Mouse (Mus musculus) kidney, postnatal 0 days (tissue): ENCODE results near the gene Ddah1. TPM values are rescaled to one million over a fixed set of nuclear protein-coding genes. Genes with fewer than 3 reads are reported as not detected.

ENCODE experiments used
- ATAC-seq: fragments of 200-750 bp; cut with Nextera tagmentation; replicated peaks from 2 replicates; pipeline ENCODE4 v1.8.0; 2017; ENCODE audit warnings: low read depth, moderate number of reproducible peaks, moderate TSS enrichment, moderate library complexity; ENCODE audit not compliant: low FRiP score
- DNase-seq: peaks from one replicate; pipeline ENCODE4 v3.0.0-alpha.2; 2016; ENCODE audit warnings: low spot score
- H3K27ac ChIP-seq: fragments of 300-500 bp; sonication (generic); 2 replicates; pipeline ENCODE4 v1.5.1; 2014; ENCODE audit warnings: mild to moderate bottlenecking
- H3K27me3 ChIP-seq: fragments of 300-500 bp; sonication (generic); 2 replicates; pipeline ENCODE4 v1.6.1; 2014; ENCODE audit warnings: low read length, mixed read lengths; ENCODE audit not compliant: insufficient read depth
- H3K36me3 ChIP-seq: fragments of 300-500 bp; sonication (generic); 2 replicates; pipeline ENCODE4 v1.6.1; 2014; ENCODE audit warnings: low read length, mixed read lengths; ENCODE audit not compliant: insufficient read depth
- H3K4me1 ChIP-seq: fragments of 300-500 bp; sonication (generic); replicated peaks from 2 replicates; pipeline ENCODE4 v1.6.1; 2014; ENCODE audit warnings: antibody characterized with exemption, low read length, mixed read lengths; ENCODE audit not compliant: insufficient read depth
- H3K4me2 ChIP-seq: fragments of 300-500 bp; sonication (generic); 2 replicates; pipeline ENCODE4 v1.6.1; 2014; ENCODE audit warnings: mild to moderate bottlenecking, low read length, moderate library complexity, mixed read lengths
- H3K4me3 ChIP-seq: fragments of 300-500 bp; sonication (generic); replicated peaks from 2 replicates; pipeline ENCODE4 v1.5.1; 2014; ENCODE audit warnings: low read depth, low read length
- H3K9ac ChIP-seq: fragments of 300-500 bp; sonication (generic); 2 replicates; pipeline ENCODE4 v1.6.1; 2014; ENCODE audit warnings: low read depth, low read length
- H3K9me3 ChIP-seq: fragments of 300-500 bp; sonication (generic); replicated peaks from 2 replicates; pipeline ENCODE4 v1.6.1; 2016; ENCODE audit warnings: low read length, inconsistent platforms, mixed read lengths
- CTCF ChIP-seq: IDR thresholded peaks from 2 replicates; pipeline ENCODE4 v1.5.1; 2016; ENCODE audit warnings: antibody characterized with exemption, low read depth, mild to moderate bottlenecking, moderate library complexity
- WGBS: fragments of 180-500 bp; shearing (Covaris S2); extraction: QIAGEN DNeasy Blood & Tissue Kit; methylation state at CpG from one replicate; pipeline ENCODE4 v1.1.7; 2014; 5-methylcytosine and 5-hydroxymethylcytosine counted together
- polyA plus RNA-seq: library from polyadenylated mRNA; unstranded; fragments of >200 nt; fragmentation: Nextera tagmentation; extraction: Ambion mirVana; gene quantifications from 2 replicates; pipeline ENCODE4 v1.2.1, GENCODE M21; 2015

Gene Ddah1
- polyA plus RNA-seq, 1 experiment from 2014 or later: 108 TPM

DNA sequence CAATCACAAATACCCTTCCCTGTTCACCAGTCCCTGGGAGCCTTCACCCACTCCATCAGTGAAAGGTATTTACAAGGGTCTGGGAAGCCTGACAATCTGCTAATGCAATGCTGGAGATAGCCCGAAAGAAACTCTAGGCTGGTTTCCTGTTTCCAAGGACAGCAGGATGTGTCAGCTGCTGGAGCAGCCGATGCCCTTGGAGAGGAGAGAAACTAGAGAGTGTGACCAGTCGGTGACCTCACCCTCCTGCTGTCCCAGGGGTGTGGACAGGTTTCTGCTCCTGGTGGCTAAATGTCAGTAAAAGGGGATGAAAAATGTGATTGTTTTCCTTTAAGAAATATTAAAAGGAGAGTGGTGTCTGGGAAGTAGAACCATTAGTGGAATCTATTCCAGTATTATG lies 28.4 kb upstream of the Ddah1 start:
- peaks cover 11% of the 10 kb centered on the region; the same call in 1 of the 2 replicates for H3K4me1 ChIP-seq
- no peak overlapping the region for H3K4me3 ChIP-seq
- TF ChIP-seq CTCF: no peak
- no peak for ATAC-seq
- no peaks in the 10 kb centered on the region for H3K36me3 ChIP-seq
- DNase-seq: peak; percentile 47
- H3K9ac ChIP-seq: no peak overlapping the region
- H3K9me3 ChIP-seq: no peaks in the 10 kb centered on the region
- no peak overlapping the region for H3K4me2 ChIP-seq
- WGBS: 14% methylated on average over 3 of the region's 3 CpGs
- no peaks in the 10 kb centered on the region for H3K27me3 ChIP-seq
- no peak overlapping the region for H3K27ac ChIP-seq

DNA sequence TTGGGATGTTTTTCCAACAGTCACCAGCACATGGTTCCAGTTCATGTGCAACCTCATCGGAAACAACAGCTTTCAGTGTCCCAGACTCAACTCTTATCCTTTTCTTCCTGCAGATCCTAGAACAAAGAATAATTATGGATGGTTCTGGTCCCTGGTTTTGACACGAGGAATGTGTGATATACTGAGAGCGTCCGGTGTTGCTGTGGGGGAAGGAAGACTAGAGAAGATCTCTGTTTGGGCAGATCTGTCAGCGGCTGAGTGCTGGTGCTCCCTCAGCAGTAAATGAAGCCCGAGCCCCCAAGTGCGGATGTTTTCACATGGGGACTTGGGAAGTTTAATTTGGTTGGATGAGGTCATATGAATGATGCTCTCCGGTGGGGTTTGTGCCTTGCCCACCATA lies 23.6 kb upstream of the Ddah1 start:
- TF ChIP-seq CTCF: no peak
- ATAC-seq: no peak

DNA sequence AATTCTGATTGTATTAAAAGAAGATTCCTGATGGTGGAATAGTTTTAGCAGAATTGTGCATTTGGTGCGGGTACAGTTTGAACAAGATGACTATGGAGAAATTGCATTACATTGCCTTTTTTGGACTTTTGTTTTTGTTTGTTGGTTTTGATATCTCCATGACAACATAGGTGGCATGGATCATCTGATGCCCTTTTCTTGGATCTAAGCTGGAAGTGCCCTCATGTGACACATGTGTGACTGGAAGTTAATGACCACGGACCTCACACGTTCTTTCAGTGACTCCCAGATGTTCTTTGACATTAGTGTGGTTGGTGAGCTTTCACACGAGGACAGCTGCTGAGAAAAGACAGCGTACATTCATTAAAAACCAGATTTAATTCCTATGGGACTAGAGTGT lies 21.9 kb upstream of the Ddah1 start:
- TF ChIP-seq CTCF: no peak
- ATAC-seq (no peak), DNase-seq (no peak)
- no peaks in the 10 kb centered on the region for H3K36me3 ChIP-seq
- H3K27ac ChIP-seq: no peak overlapping the region
- H3K27me3 ChIP-seq: no peaks in the 10 kb centered on the region
- no peak overlapping the region for H3K9ac ChIP-seq
- no peak overlapping the region for H3K4me2 ChIP-seq
- 0 out of 2 replicates have a peak, but pooled peaks cover 5% of the 10 kb centered on the region for H3K4me1 ChIP-seq
- H3K9me3 ChIP-seq: no peaks in the 10 kb centered on the region
- no peak overlapping the region for H3K4me3 ChIP-seq
- WGBS: 71% methylated on average over 5 of the region's 5 CpGs

More for the DNA sequence above, 23.6 kb upstream of the Ddah1 start:
- WGBS: 60% methylated on average over 8 of the region's 8 CpGs
- Histone ChIP-seq H3K4me2 (no peak overlapping the region), H3K9me3 (no peaks in the 10 kb centered on the region), H3K4me1 (peaks cover 8% of the 10 kb centered on the region; the same call in 1 of the 2 replicates), H3K27me3 (no peaks in the 10 kb centered on the region), H3K4me3 (no peak overlapping the region), H3K36me3 (no peaks in the 10 kb centered on the region), H3K9ac (no peak overlapping the region), H3K27ac (no peak overlapping the region)
- peak; percentile 44 for DNase-seq

DNA sequence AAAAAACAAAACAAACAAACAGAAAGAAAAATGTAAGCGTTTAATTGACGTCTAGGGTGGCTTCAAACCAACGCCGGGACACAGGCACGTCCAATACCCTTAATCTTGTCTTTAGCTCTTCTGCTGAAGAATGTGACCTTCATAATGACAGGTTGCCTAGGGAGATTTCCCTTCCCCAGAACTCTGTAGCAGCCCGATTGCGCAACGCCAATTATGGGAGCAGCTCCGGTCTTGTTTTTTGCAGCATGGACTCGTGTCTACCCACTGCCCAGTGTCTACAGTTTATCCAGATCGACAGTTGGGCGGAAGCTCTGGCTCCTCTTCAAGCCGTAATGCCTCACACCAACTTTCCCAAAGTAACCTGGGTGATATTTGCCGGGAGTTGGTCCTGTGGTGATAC lies 19.8 kb upstream of the Ddah1 start:
- no peak overlapping the region for H3K9ac ChIP-seq
- 0 out of 2 replicates have a peak, but pooled peaks cover 5% of the 10 kb centered on the region for H3K4me1 ChIP-seq
- H3K4me3 ChIP-seq: no peak overlapping the region
- no peaks in the 10 kb centered on the region for H3K27me3 ChIP-seq
- H3K4me2 ChIP-seq: no peak overlapping the region
- ATAC-seq: no peak
- no peak for TF ChIP-seq CTCF
- H3K9me3 ChIP-seq: no peaks in the 10 kb centered on the region
- WGBS: 91% methylated on average over 14 of the region's 14 CpGs
- no peaks in the 10 kb centered on the region for H3K36me3 ChIP-seq
- no peak overlapping the region for H3K27ac ChIP-seq
- DNase-seq: no peak

DNA sequence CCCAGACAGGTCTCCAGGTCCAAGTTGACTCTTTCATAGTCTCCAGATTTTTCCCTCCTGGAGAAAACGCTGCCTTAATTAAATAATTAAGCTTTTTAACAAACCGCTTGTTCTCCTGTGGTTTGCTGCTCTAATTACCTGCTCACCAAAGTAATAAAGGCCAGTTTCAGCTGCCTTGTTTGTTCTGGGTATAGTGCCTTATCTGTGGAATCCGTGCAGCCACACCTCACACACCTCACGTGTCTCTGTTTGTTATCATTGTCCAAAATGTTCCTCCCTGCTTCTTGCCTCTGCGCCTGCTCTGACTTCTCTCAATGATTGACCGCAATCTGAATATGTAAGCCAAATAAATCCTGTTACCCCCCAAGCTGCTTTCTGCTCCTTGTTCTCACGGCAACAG lies 18.6 kb upstream of the Ddah1 start:
- Histone ChIP-seq H3K4me3 (no peak overlapping the region), H3K9ac (no peak overlapping the region), H3K4me1 (0 out of 2 replicates have a peak, but pooled peaks cover 1% of the 10 kb centered on the region), H3K36me3 (no peaks in the 10 kb centered on the region), H3K4me2 (no peak overlapping the region), H3K27ac (no peak overlapping the region), H3K9me3 (no peaks in the 10 kb centered on the region), H3K27me3 (no peaks in the 10 kb centered on the region)
- no peak for TF ChIP-seq CTCF
- 53% methylated on average over 7 of the region's 7 CpGs for WGBS
- ATAC-seq: no peak
- DNase-seq: no peak

DNA sequence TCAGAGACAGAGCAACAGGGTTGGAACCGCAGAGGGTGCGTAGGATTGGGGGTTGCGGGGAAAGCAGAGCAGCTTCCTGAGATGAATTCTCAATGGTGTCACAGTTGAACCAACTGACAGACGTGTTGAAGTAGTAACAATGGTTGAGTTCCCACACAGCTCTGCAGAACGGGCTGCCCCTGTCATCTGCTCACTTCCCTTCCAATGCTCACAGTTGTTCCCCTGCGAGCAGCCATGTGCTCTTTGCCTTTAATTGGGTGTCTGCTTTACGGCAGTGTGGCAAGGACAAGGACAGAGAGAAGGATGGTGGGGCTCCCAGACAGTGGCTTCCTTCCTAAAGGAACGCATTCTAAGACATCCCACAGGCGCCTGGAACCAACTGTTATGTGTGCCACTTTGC lies 15.4 kb upstream of the Ddah1 start:
- no peaks in the 10 kb centered on the region for H3K27me3 ChIP-seq

DNA sequence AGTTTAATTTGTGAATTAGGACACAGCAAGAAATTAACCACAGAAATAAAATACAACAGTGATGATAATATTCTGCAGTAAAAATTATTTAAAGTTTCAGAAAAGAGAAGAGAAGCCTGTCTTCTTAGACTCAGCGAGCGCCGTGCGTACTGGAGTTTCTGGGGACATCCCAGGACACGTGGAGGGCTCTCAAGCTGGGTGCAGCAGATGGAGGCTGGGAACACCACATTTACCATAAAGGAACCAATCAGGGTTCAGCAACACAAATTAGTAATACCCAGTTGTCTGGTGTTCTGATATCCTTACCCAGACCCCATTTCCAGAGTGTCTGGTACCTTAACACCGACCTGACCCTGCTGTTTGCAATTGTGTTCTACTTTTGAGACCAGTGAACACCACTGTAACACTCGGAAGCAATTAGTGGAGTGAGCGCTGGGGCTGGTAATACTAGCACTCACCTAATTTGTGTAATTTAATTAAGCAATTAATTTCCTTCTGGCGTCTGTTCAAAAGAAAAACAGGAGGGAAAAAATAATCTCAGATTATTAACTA lies 14.9 kb upstream of the Ddah1 start:
- H3K36me3 ChIP-seq: no peaks in the 10 kb centered on the region
- no peak overlapping the region for H3K9ac ChIP-seq
- no peak overlapping the region for H3K4me3 ChIP-seq
- no peak overlapping the region for H3K27ac ChIP-seq
- 75% methylated on average over 9 of the region's 9 CpGs for WGBS
- H3K4me1 ChIP-seq: no peaks in the 10 kb centered on the region
- DNase-seq (no peak), ATAC-seq (no peak)
- H3K4me2 ChIP-seq: no peak overlapping the region
- H3K9me3 ChIP-seq: no peaks in the 10 kb centered on the region
- no peaks in the 10 kb centered on the region for H3K27me3 ChIP-seq
- TF ChIP-seq CTCF: no peak

More for the DNA sequence above, 15.4 kb upstream of the Ddah1 start:
- DNase-seq (no peak), ATAC-seq (no peak)
- Histone ChIP-seq H3K27ac (no peak overlapping the region), H3K4me3 (no peak overlapping the region), H3K9ac (no peak overlapping the region), H3K9me3 (no peaks in the 10 kb centered on the region), H3K4me2 (no peak overlapping the region), H3K36me3 (no peaks in the 10 kb centered on the region), H3K4me1 (no peaks in the 10 kb centered on the region)
- TF ChIP-seq CTCF: no peak
- 54% methylated on average over 9 of the region's 9 CpGs for WGBS
